Mouse (Mus musculus) forebrain, embryonic 14.5 days (tissue): ENCODE measurements at regions not wholly inside any gene's neighbourhood (a gene's known extent, or its start where the extent isn't known, plus 50 kb on each side); places are given as distances from the start of the nearest gene placed in this dataset.
A peak's percentile ranks its signal among the peaks of the same experiment; 100 is the strongest.

ENCODE experiments used
- ATAC-seq: fragments of 200-750 bp; cut with Nextera tagmentation; 2 replicates; pipeline ENCODE4 v1.8.0; 2017; ENCODE audit warnings: mild to moderate bottlenecking, moderate library complexity
- DNase-seq: peaks from one replicate; pipeline ENCODE4 v3.0.0-alpha.2; 2015; ENCODE audit warnings: low spot score
- H3K27ac ChIP-seq: fragments of 300-500 bp; sonication (generic); 2 replicates; pipeline ENCODE4 v1.5.1; 2014; ENCODE audit warnings: low read depth, mild to moderate bottlenecking, control low read depth, low read length, moderate library complexity
- H3K27me3 ChIP-seq: fragments of 300-500 bp; sonication (generic); replicated peaks from 2 replicates; pipeline ENCODE4 v1.6.1; 2014; ENCODE audit warnings: low read length, control low read depth, mixed read lengths; ENCODE audit not compliant: control insufficient read depth, insufficient read depth
- H3K36me3 ChIP-seq: fragments of 300-500 bp; sonication (generic); 2 replicates; pipeline ENCODE4 v1.6.1; 2014; ENCODE audit warnings: low read length, control low read depth; ENCODE audit not compliant: control insufficient read depth, insufficient read depth
- H3K4me1 ChIP-seq: fragments of 300-500 bp; sonication (generic); 2 replicates; pipeline ENCODE4 v1.6.1; 2014; ENCODE audit warnings: antibody characterized with exemption, low read length, control low read depth; ENCODE audit not compliant: control insufficient read depth, insufficient read depth
- H3K4me2 ChIP-seq: fragments of 300-500 bp; sonication (generic); 2 replicates; pipeline ENCODE4 v1.6.1; 2014; ENCODE audit warnings: mild to moderate bottlenecking, control low read depth, low read length
- H3K4me3 ChIP-seq: fragments of 300-500 bp; sonication (generic); 2 replicates; pipeline ENCODE4 v1.5.1; 2014; ENCODE audit warnings: low read depth, low read length, control low read depth
- H3K9ac ChIP-seq: fragments of 300-500 bp; sonication (generic); 2 replicates; pipeline ENCODE4 v1.6.1; 2014; ENCODE audit warnings: mild to moderate bottlenecking, low read length, control low read depth, moderate library complexity
- H3K9me3 ChIP-seq: fragments of 300-500 bp; sonication (generic); replicated peaks from 2 replicates; pipeline ENCODE4 v1.6.1; 2016; ENCODE audit warnings: low read length, control low read depth, mixed read lengths; ENCODE audit not compliant: control insufficient read depth
- WGBS: fragments of 180-500 bp; shearing (Covaris S2); extraction: QIAGEN DNeasy Blood & Tissue Kit; methylation state at CpG from one replicate; pipeline ENCODE4 v1.1.7; 2014; 5-methylcytosine and 5-hydroxymethylcytosine counted together

- 85% methylated on average over 3 of the region's 3 CpGs for WGBS
- Histone ChIP-seq H3K4me1 (no peaks in the 10 kb centered on the region), H3K4me3 (no peak overlapping the region), H3K36me3 (no peaks in the 10 kb centered on the region), H3K4me2 (no peak overlapping the region), H3K9ac (no peak overlapping the region), H3K27ac (no peak overlapping the region), H3K9me3 (no peaks in the 10 kb centered on the region), H3K27me3 (no peaks in the 10 kb centered on the region)
- DNase-seq, result no peak
- no peak for ATAC-seq
Observed at GRCm38 (mm10) chr6:144897526-144897925, 115.7 kb upstream of the Sox5 start.

- Histone ChIP-seq H3K4me1 (no peaks in the 10 kb centered on the region), H3K36me3 (no peaks in the 10 kb centered on the region), H3K9ac (no peak overlapping the region), H3K27ac (no peak overlapping the region), H3K4me3 (no peak overlapping the region), H3K4me2 (no peak overlapping the region), H3K27me3 (no peaks in the 10 kb centered on the region), H3K9me3 (no peaks in the 10 kb centered on the region)
- ATAC-seq (no peak), DNase-seq (no peak)
- 62% methylated on average over 2 of the region's 2 CpGs for WGBS
Observed at GRCm38 (mm10) chr6:144890914-144891313, 109.1 kb upstream of the Sox5 start.

- H3K4me1 ChIP-seq, result no peaks in the 10 kb centered on the region
- no peaks in the 10 kb centered on the region for H3K36me3 ChIP-seq
- H3K9ac ChIP-seq, result no peak overlapping the region
- DNase-seq, result no peak
- H3K4me2 ChIP-seq, result no peak overlapping the region
- H3K9me3 ChIP-seq, result no peaks in the 10 kb centered on the region
- 51% methylated on average over 8 of the region's 8 CpGs for WGBS
- no peak for ATAC-seq
- H3K4me3 ChIP-seq, result no peak overlapping the region
- no peaks in the 10 kb centered on the region for H3K27me3 ChIP-seq
- H3K27ac ChIP-seq, result no peak overlapping the region
Observed at GRCm38 (mm10) chr6:144890166-144890565, 108.4 kb upstream of the Sox5 start.

- H3K4me3 ChIP-seq, result no peak overlapping the region
- no peak for DNase-seq
- no peak overlapping the region for H3K4me2 ChIP-seq
- H3K36me3 ChIP-seq, result no peaks in the 10 kb centered on the region
- ATAC-seq, result no peak
- no peaks in the 10 kb centered on the region for H3K27me3 ChIP-seq
- no peaks in the 10 kb centered on the region for H3K9me3 ChIP-seq
- 48% methylated on average over 4 of the region's 4 CpGs for WGBS
- H3K27ac ChIP-seq, result no peak overlapping the region
- no peak overlapping the region for H3K9ac ChIP-seq
- H3K4me1 ChIP-seq, result no peaks in the 10 kb centered on the region
Observed at GRCm38 (mm10) chr6:144883117-144883516, 101.3 kb upstream of the Sox5 start.

GRCm38 (mm10) chr6:144880098-144880497 is 98.3 kb upstream of the Sox5 start:
- Histone ChIP-seq H3K4me2 (no peak overlapping the region), H3K9me3 (no peaks in the 10 kb centered on the region), H3K27me3 (no peaks in the 10 kb centered on the region), H3K36me3 (no peaks in the 10 kb centered on the region), H3K9ac (no peak overlapping the region), H3K27ac (no peak overlapping the region), H3K4me3 (no peak overlapping the region), H3K4me1 (no peaks in the 10 kb centered on the region)
- WGBS, result 59% methylated on average over 10 of the region's 10 CpGs
- DNase-seq (peak; percentile 28), ATAC-seq (0 out of 2 replicates have a peak, but pooled peaks have one; percentile 41)

- Histone ChIP-seq H3K9ac (no peak overlapping the region), H3K27ac (no peak overlapping the region), H3K4me3 (no peak overlapping the region), H3K4me2 (peak overlapping the region; percentile 38), H3K36me3 (no peaks in the 10 kb centered on the region), H3K9me3 (no peaks in the 10 kb centered on the region), H3K4me1 (no peaks in the 10 kb centered on the region), H3K27me3 (no peaks in the 10 kb centered on the region)
- DNase-seq (peak; percentile 44), ATAC-seq (peak; percentile 71)
- 19% methylated on average over 12 of the region's 12 CpGs for WGBS
Observed at GRCm38 (mm10) chr6:144876758-144877157, 95.0 kb upstream of the Sox5 start.

GRCm38 (mm10) chr6:144875862-144876261 is 94.1 kb upstream of the Sox5 start:
- H3K4me1 ChIP-seq, result no peaks in the 10 kb centered on the region
- H3K4me2 ChIP-seq, result no peak overlapping the region
- no peak overlapping the region for H3K9ac ChIP-seq
- no peak for ATAC-seq
- H3K9me3 ChIP-seq, result no peaks in the 10 kb centered on the region
- no peak overlapping the region for H3K4me3 ChIP-seq
- no peaks in the 10 kb centered on the region for H3K27me3 ChIP-seq
- H3K36me3 ChIP-seq, result no peaks in the 10 kb centered on the region
- WGBS, result 59% methylated on average over 9 of the region's 9 CpGs
- DNase-seq, result no peak
- no peak overlapping the region for H3K27ac ChIP-seq

- no peak for DNase-seq
- WGBS, result 89% methylated on average over 5 of the region's 5 CpGs
Observed at GRCm38 (mm10) chr6:144874251-144874650, 92.5 kb upstream of the Sox5 start.

GRCm38 (mm10) chr6:144870949-144871348 is 89.2 kb upstream of the Sox5 start:
- Histone ChIP-seq H3K9ac (no peak overlapping the region), H3K27ac (no peak overlapping the region), H3K36me3 (no peaks in the 10 kb centered on the region), H3K27me3 (no peaks in the 10 kb centered on the region), H3K4me3 (no peak overlapping the region), H3K4me1 (0 out of 2 replicates have a peak, but pooled peaks cover 6% of the 10 kb centered on the region), H3K9me3 (no peaks in the 10 kb centered on the region), H3K4me2 (no peak overlapping the region)
- WGBS, result 95% methylated on average over 8 of the region's 8 CpGs
- DNase-seq (no peak), ATAC-seq (no peak)

More at GRCm38 (mm10) chr6:144874251-144874650, 92.5 kb upstream of the Sox5 start:
- H3K4me1 ChIP-seq, result no peaks in the 10 kb centered on the region
- no peak overlapping the region for H3K4me2 ChIP-seq
- no peak overlapping the region for H3K4me3 ChIP-seq
- H3K9me3 ChIP-seq, result no peaks in the 10 kb centered on the region
- H3K9ac ChIP-seq, result no peak overlapping the region
- H3K36me3 ChIP-seq, result no peaks in the 10 kb centered on the region
- ATAC-seq, result no peak
- H3K27me3 ChIP-seq, result no peaks in the 10 kb centered on the region
- no peak overlapping the region for H3K27ac ChIP-seq
